ENCODE assay signal across 10 mouse cellular contexts in the genomic region with DNA sequence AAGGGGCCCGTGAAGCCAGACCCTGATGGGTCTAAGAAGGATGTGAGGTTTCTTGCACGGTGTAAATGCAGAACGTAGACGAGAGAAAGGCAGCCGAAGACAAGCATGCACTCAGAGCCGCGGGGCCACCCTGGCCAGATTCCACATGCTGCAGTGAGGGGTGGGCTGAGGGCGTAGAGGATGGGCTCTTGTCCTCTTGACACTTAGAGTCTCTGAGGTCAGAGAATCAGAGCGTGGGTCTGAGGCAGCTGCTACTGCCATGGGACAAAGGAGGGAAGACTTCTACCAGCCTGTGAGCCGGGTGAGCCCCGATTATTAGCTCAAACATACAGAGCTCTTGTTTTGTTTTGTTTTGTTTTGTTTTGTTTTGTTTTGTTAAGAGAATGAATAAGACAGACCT. TPM values are rescaled to one million over a fixed set of nuclear protein-coding genes. Genes with fewer than 3 reads are reported as not detected.
DNase-seq lines count a peak whose midpoint lies in the region; ATAC-seq and TF ChIP-seq lines count a peak whose summit lies in the region.
"Had no signal": no experiment of that assay in that cellular context is flagged by ENCODE, and none has a peak within 500 bp of the region (broad histone marks: within the 10 kb centered on the region; RNA-seq: fewer than 3 reads in every experiment).

No protein-coding gene starts in this region.

- H3K27ac ChIP-seq in limb, embryonic 13.5 days = no peak overlapping the region
- H3K27ac ChIP-seq in limb, embryonic 10.5 days = no peak overlapping the region
- 0 out of 2 replicates have a peak overlapping the region, but pooled peaks have one; percentile 22 for H3K27ac ChIP-seq in embryonic facial prominence, embryonic 15.5 days (replicated peaks)
- no peak overlapping the region for H3K27ac ChIP-seq in hindbrain, postnatal 0 days
- H3K27ac ChIP-seq in neural tube, embryonic 15.5 days (replicated peaks) = no peak overlapping the region
- H3K27ac ChIP-seq in thymus, adult 2 months (ENCODE audit: control insufficient read depth, insufficient read depth, low read length) = no peak overlapping the region
- H3K27ac ChIP-seq: liver, embryonic 15.5 days had no signal

- peak overlapping the region; percentile 3; the same call in 1 of the 2 replicates for H3K4me2 ChIP-seq in limb, embryonic 13.5 days (replicated peaks)
- peak overlapping the region; percentile 46 for H3K4me2 ChIP-seq in embryonic facial prominence, embryonic 15.5 days (replicated peaks)
- peak overlapping the region; percentile 40 for H3K4me2 ChIP-seq in hindbrain, postnatal 0 days (ENCODE audit: low read depth, low read length)
- peak overlapping the region; percentile 47 for H3K4me2 ChIP-seq in neural tube, embryonic 15.5 days
- H3K4me2 ChIP-seq: liver, embryonic 15.5 days had no signal

- H3K27me3 ChIP-seq in limb, embryonic 13.5 days = no peaks in the 10 kb centered on the region
- no peaks in the 10 kb centered on the region for H3K27me3 ChIP-seq in limb, embryonic 10.5 days (ENCODE audit: low read depth, poor library complexity, severe bottlenecking)
- no peaks in the 10 kb centered on the region for H3K27me3 ChIP-seq in embryonic facial prominence, embryonic 15.5 days
- no peaks in the 10 kb centered on the region for H3K27me3 ChIP-seq in hindbrain, postnatal 0 days (ENCODE audit: insufficient read depth, low read length)
- 0 out of 2 replicates have a peak, but pooled peaks cover 3% of the 10 kb centered on the region for H3K27me3 ChIP-seq in neural tube, embryonic 15.5 days (replicated peaks)
- H3K27me3 ChIP-seq in thymus, adult 2 months (ENCODE audit: control insufficient read depth, insufficient read depth, low read length) = no peaks in the 10 kb centered on the region
- H3K27me3 ChIP-seq: liver, embryonic 15.5 days had no signal

- 51% methylated on average over 11 of the region's 11 CpGs for WGBS in limb, embryonic 13.5 days
- 51% methylated on average over 11 of the region's 11 CpGs for WGBS in limb, embryonic 10.5 days
- WGBS in embryonic facial prominence, embryonic 15.5 days = 20% methylated on average over 11 of the region's 11 CpGs
- 10% methylated on average over 11 of the region's 11 CpGs for WGBS in hindbrain, postnatal 0 days
- WGBS in neural tube, embryonic 15.5 days = 14% methylated on average over 11 of the region's 11 CpGs
- 91% methylated on average over 11 of the region's 11 CpGs for WGBS in thymus, adult 2 months

- no peaks in the 10 kb centered on the region for H3K36me3 ChIP-seq in limb, embryonic 13.5 days
- 0 out of 2 replicates have a peak, but pooled peaks cover 2% of the 10 kb centered on the region for H3K36me3 ChIP-seq in limb, embryonic 10.5 days
- no peaks in the 10 kb centered on the region for H3K36me3 ChIP-seq in embryonic facial prominence, embryonic 15.5 days
- H3K36me3 ChIP-seq in hindbrain, postnatal 0 days (ENCODE audit: insufficient read depth, low read length) = no peaks in the 10 kb centered on the region
- H3K36me3 ChIP-seq in neural tube, embryonic 15.5 days = no peaks in the 10 kb centered on the region
- no peaks in the 10 kb centered on the region for H3K36me3 ChIP-seq in thymus, adult 2 months (ENCODE audit: control insufficient read depth, insufficient read depth, low read length)
- H3K36me3 ChIP-seq: liver, embryonic 15.5 days had no signal

- no peak for TF ChIP-seq CTCF in hindbrain, postnatal 0 days (IDR thresholded peaks at IDR 0.05; ENCODE audit: low read depth)
- no peak for TF ChIP-seq CTCF in thymus, adult 2 months (IDR thresholded peaks at IDR 0.05; ENCODE audit: borderline replicate concordance, control insufficient read depth, extremely low read depth, insufficient read depth, low read length, poor library complexity)

- peaks cover 26% of the 10 kb centered on the region for H3K4me1 ChIP-seq in limb, embryonic 13.5 days
- peaks cover 23% of the 10 kb centered on the region for H3K4me1 ChIP-seq in limb, embryonic 10.5 days
- H3K4me1 ChIP-seq in embryonic facial prominence, embryonic 15.5 days = peaks cover 19% of the 10 kb centered on the region
- no peaks in the 10 kb centered on the region for H3K4me1 ChIP-seq in hindbrain, postnatal 0 days (ENCODE audit: insufficient read depth, low read length)
- H3K4me1 ChIP-seq in neural tube, embryonic 15.5 days = peaks cover 23% of the 10 kb centered on the region
- peaks cover 7% of the 10 kb centered on the region; the same call in 1 of the 2 replicates for H3K4me1 ChIP-seq in thymus, adult 2 months (replicated peaks; ENCODE audit: control insufficient read depth, insufficient read depth, low read length)

- no peak for TF ChIP-seq POLR2A in thymus, adult 2 months (IDR thresholded peaks at IDR 0.05; ENCODE audit: control insufficient read depth, extremely low read depth, insufficient read depth, low read length, poor library complexity)

- H3K4me3 ChIP-seq in limb, embryonic 13.5 days = no peak overlapping the region
- H3K4me3 ChIP-seq in limb, embryonic 10.5 days = no peak overlapping the region
- H3K4me3 ChIP-seq in embryonic facial prominence, embryonic 15.5 days (replicated peaks) = peak overlapping the region; percentile 21
- H3K4me3 ChIP-seq in hindbrain, postnatal 0 days (ENCODE audit: low read length) = no peak overlapping the region
- H3K4me3 ChIP-seq in neural tube, embryonic 15.5 days (replicated peaks) = peak overlapping the region; percentile 1; the same call in 1 of the 2 replicates
- H3K4me3 ChIP-seq in thymus, adult 2 months (ENCODE audit: control insufficient read depth, insufficient read depth, low read length) = no peak overlapping the region
- H3K4me3 ChIP-seq: liver, embryonic 15.5 days had no signal

- H3K9ac ChIP-seq in limb, embryonic 13.5 days = no peak overlapping the region
- H3K9ac ChIP-seq in embryonic facial prominence, embryonic 15.5 days = no peak overlapping the region
- H3K9ac ChIP-seq in hindbrain, postnatal 0 days (replicated peaks; ENCODE audit: low read length) = no peak overlapping the region
- H3K9ac ChIP-seq in neural tube, embryonic 15.5 days (replicated peaks) = 0 out of 2 replicates have a peak overlapping the region, but pooled peaks have one; percentile 14
- H3K9ac ChIP-seq: liver, embryonic 15.5 days had no signal

- no peaks in the 10 kb centered on the region for H3K9me3 ChIP-seq in limb, embryonic 13.5 days
- no peaks in the 10 kb centered on the region for H3K9me3 ChIP-seq in limb, embryonic 10.5 days (replicated peaks)
- no peaks in the 10 kb centered on the region for H3K9me3 ChIP-seq in embryonic facial prominence, embryonic 15.5 days (replicated peaks)
- H3K9me3 ChIP-seq in hindbrain, postnatal 0 days (ENCODE audit: low read length) = no peaks in the 10 kb centered on the region
- no peaks in the 10 kb centered on the region for H3K9me3 ChIP-seq in neural tube, embryonic 15.5 days (replicated peaks)
- H3K9me3 ChIP-seq: liver, embryonic 15.5 days had no signal

- no peak for DNase-seq in limb, embryonic 10.5 days (ENCODE audit: low spot score)
- DNase-seq in hindbrain, postnatal 0 days (ENCODE audit: low spot score) = no peak
- no peak for DNase-seq in thymus, adult 2 months
- DNase-seq in c-Kit-positive CD71-positive TER-119-positive erythroid progenitor cells, embryonic 14.5 days (ENCODE audit: low spot score) = no peak
- no peak for DNase-seq in cerebellum, adult 11-12 months
- DNase-seq: adrenal gland, adult 8-10 months had no signal

- ATAC-seq in limb, embryonic 13.5 days (ENCODE audit: low FRiP score, low read depth) = no peak
- no peak for ATAC-seq in embryonic facial prominence, embryonic 15.5 days (ENCODE audit: insufficient number of reproducible peaks, low FRiP score, low TSS enrichment, low read depth)
- peak; percentile 34; the same call in 1 of the 2 replicates for ATAC-seq in hindbrain, postnatal 0 days
- 0 out of 2 replicates have a peak, but pooled peaks have one; percentile 19 for ATAC-seq in neural tube, embryonic 15.5 days (ENCODE audit: low FRiP score)

RNA-seq across cellular contexts. Expression of gene Fbxl14, which starts 11.1 kb away (rescaled TPM):
- polyA plus RNA-seq in limb, embryonic 13.5 days (2015; fragmentation: Nextera tagmentation; extraction: Ambion mirVana) = 2.9 and 4.1 TPM in 2 replicates
- 3.0 and 3.5 TPM in 2 replicates for polyA plus RNA-seq in limb, embryonic 10.5 days (2016; fragmentation: Nextera tagmentation; extraction: Ambion mirVana)
- 4.3 TPM in 2 replicates for polyA plus RNA-seq in embryonic facial prominence, embryonic 15.5 days (2015; fragmentation: Nextera tagmentation; extraction: Ambion mirVana)
- total RNA-seq in hindbrain, postnatal 0 days (2014; rRNA removed) = 51.6 and 57.3 TPM in 2 replicates
- 2.0 and 2.7 TPM in 2 replicates for polyA plus RNA-seq in hindbrain, postnatal 0 days (2015; fragmentation: Nextera tagmentation; extraction: Ambion mirVana)
- 2.1 and 4.1 TPM in 2 replicates for polyA plus RNA-seq in neural tube, embryonic 15.5 days (2015; fragmentation: Nextera tagmentation; extraction: Ambion mirVana)
- polyA plus RNA-seq in thymus, adult 2 months (2012; rRNA removed) = 355 and 394 TPM in 2 replicates

RNA-seq across cellular contexts. Expression of gene Wnt5b, which starts 53.6 kb away (rescaled TPM):
- polyA plus RNA-seq in limb, embryonic 13.5 days (2015; fragmentation: Nextera tagmentation; extraction: Ambion mirVana) = 15.8 and 16.2 TPM in 2 replicates
- polyA plus RNA-seq in limb, embryonic 10.5 days (2016; fragmentation: Nextera tagmentation; extraction: Ambion mirVana) = 17.6 and 18.5 TPM in 2 replicates
- polyA plus RNA-seq in embryonic facial prominence, embryonic 15.5 days (2015; fragmentation: Nextera tagmentation; extraction: Ambion mirVana) = 9.8 TPM in 2 replicates
- 4.7 and 6.8 TPM in 2 replicates for total RNA-seq in hindbrain, postnatal 0 days (2014; rRNA removed)
- 3.6 and 3.7 TPM in 2 replicates for polyA plus RNA-seq in hindbrain, postnatal 0 days (2015; fragmentation: Nextera tagmentation; extraction: Ambion mirVana)
- 3.6 and 5.2 TPM in 2 replicates for polyA plus RNA-seq in neural tube, embryonic 15.5 days (2015; fragmentation: Nextera tagmentation; extraction: Ambion mirVana)
- 6.5 and 8.1 TPM in 2 replicates for polyA plus RNA-seq in thymus, adult 2 months (2012; rRNA removed)

Comparison
In these comparisons a context has a peak if more than half of its experiments do, and no peak if none do; other contexts are left out.
1. ATAC-seq: peak in hindbrain, postnatal 0 days (single experiment) and neural tube, embryonic 15.5 days (single experiment); none in limb, embryonic 13.5 days (single experiment) and embryonic facial prominence, embryonic 15.5 days (single experiment).
2. H3K4me3 ChIP-seq: peak in embryonic facial prominence, embryonic 15.5 days (single experiment) and neural tube, embryonic 15.5 days (single experiment); none in limb, embryonic 13.5 days (single experiment), limb, embryonic 10.5 days (single experiment), hindbrain, postnatal 0 days (single experiment) and thymus, adult 2 months (single experiment).
3. RNA of gene Fbxl14, which starts 11.1 kb away (polyA plus RNA-seq): 355 to 394 TPM in thymus, adult 2 months; 4.3 TPM in embryonic facial prominence, embryonic 15.5 days, 3.0 to 3.5 TPM in limb, embryonic 10.5 days, 2.9 to 4.1 TPM in limb, embryonic 13.5 days, 2.1 to 4.1 TPM in neural tube, embryonic 15.5 days and 2.0 to 2.7 TPM in hindbrain, postnatal 0 days; every median in the first group is over 10 times any median in the second.
4. Peak in every context shown above with its lines, with median percentiles within 50 percentile points of each other: H3K4me2 ChIP-seq.